Mouse (Mus musculus) cortical plate, adult 2 months (tissue): ENCODE measurements around the gene Gm10277.

Experiments
- CTCF ChIP-seq: fragments of 200-500 bp; IDR thresholded peaks from 2 replicates; pipeline ENCODE4 v1.5.1; 2011; ENCODE audit warnings: mild to moderate bottlenecking, control low read depth, low read length; ENCODE audit not compliant: insufficient read depth; ENCODE audit errors: extremely low read depth
- POLR2A ChIP-seq: fragments of 200-500 bp; IDR thresholded peaks from 2 replicates; pipeline ENCODE4 v1.6.1; 2011; ENCODE audit warnings: mild to moderate bottlenecking, low read length, control low read depth; ENCODE audit not compliant: insufficient read depth; ENCODE audit errors: extremely low read depth

GRCm38 (mm10) chr11:77800491-77800868 lies 12.9 kb upstream of the Gm10277 start:
- TF ChIP-seq POLR2A (no peak), CTCF (no peak)
